Mouse (Mus musculus) kidney, postnatal 36 days (tissue): Measurements from ENCODE around the gene Man1b1.

Experiments
- DNase-seq, 2 experiments: peaks; one replicate each; pipeline ENCODE4 v3.0.0; 2021 to 2022; ENCODE audit warnings: mixed read lengths in 2 of 2

Gene Man1b1

GRCm38 (mm10) chr2:25364761-25365090 is 32.6 kb downstream of the Man1b1 start:
- DNase-seq = no peak

GRCm38 (mm10) chr2:25365091-25365761 is 33.1 kb downstream of the Man1b1 start, which contains the start of gene Uap1l1:
TSS of gene Uap1l1 (minus strand) at chr2:25365682.
- DNase-seq = peak; percentile 92 to 93

- DNase-seq = no peak
Observed at GRCm38 (mm10) chr2:25369996-25370395, 37.9 kb downstream of the Man1b1 start.

GRCm38 (mm10) chr2:25371764-25372643 is 39.9 kb downstream of the Man1b1 start, which contains the start of gene Sapcd2:
TSS of gene Sapcd2 (plus strand) at chr2:25372321.
- peak; percentile 89 to 90 for DNase-seq

- no peak for DNase-seq
Observed at GRCm38 (mm10) chr2:25372644-25373391, 40.7 kb downstream of the Man1b1 start.

GRCm38 (mm10) chr2:25373431-25373830 is 41.3 kb downstream of the Man1b1 start:
- DNase-seq = no peak

- DNase-seq = peak; percentile 59 to 82
Observed at GRCm38 (mm10) chr2:25376589-25376988, 44.5 kb downstream of the Man1b1 start.

- no peak for DNase-seq
Observed at GRCm38 (mm10) chr2:25384492-25384891, 52.4 kb downstream of the Man1b1 start.

GRCm38 (mm10) chr2:25391266-25391665 is 59.1 kb downstream of the Man1b1 start:
- DNase-seq = no peak

GRCm38 (mm10) chr2:25394281-25395221 is 62.4 kb downstream of the Man1b1 start:
- peak in 1 of 2 experiments; percentile 52 for DNase-seq

- DNase-seq = peak; percentile 63 to 80
Observed at GRCm38 (mm10) chr2:25395721-25396596, 63.8 kb downstream of the Man1b1 start, which contains the start of gene Entpd2. TSS of gene Entpd2 (plus strand) at chr2:25395874.

- DNase-seq = no peak
Observed at GRCm38 (mm10) chr2:25396597-25396983, 64.5 kb downstream of the Man1b1 start.

GRCm38 (mm10) chr2:25397010-25397409 is 64.9 kb downstream of the Man1b1 start:
- DNase-seq = no peak

GRCm38 (mm10) chr2:25398065-25398464 is 65.9 kb downstream of the Man1b1 start:
- DNase-seq = no peak

- no peak for DNase-seq
Observed at GRCm38 (mm10) chr2:25399051-25399450, 66.9 kb downstream of the Man1b1 start, which contains the start of gene Npdc1. TSS of gene Npdc1 (plus strand) at chr2:25399351.

GRCm38 (mm10) chr2:25400291-25400690 is 68.2 kb downstream of the Man1b1 start:
- DNase-seq = no peak

- DNase-seq = peak; percentile 72 to 88
Observed at GRCm38 (mm10) chr2:25400764-25401163, 68.6 kb downstream of the Man1b1 start.
